8 mouse cellular contexts compared by ENCODE assay signal in the genomic region with DNA sequence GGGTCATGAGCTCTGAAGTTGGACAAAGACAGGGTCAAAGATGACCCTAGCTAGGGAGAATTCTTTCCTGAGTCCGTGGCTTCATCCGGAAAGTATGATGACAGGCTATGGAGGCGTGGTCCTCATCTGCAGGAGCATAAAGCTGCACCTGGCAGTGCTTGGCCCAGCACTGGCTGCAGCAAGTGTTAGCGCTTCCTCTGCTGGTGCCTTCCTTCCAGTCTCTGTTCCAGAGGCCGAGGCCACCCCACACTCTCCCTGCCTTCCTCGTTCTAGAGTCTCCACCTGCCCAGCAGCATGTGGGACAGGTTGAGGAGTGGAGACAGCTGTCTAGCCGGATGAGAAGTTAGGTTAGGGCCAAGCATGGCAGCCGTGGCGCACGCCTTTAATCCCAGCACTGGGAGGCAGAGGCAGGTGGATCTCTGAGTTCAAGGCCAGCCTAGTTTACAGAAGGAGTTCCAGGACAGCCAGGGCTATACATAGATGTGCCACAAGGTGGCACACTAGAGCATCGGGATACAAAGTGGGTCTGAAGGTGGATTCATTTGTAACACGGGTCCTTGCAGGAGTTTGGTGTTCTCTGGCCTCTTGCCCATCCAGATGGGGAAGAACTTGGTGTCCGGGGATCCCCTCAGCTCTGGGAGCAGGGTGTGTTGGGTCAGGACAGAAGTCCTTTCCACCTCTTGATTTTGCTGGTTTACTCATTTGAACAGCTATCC. TPM values are rescaled to one million over a fixed set of nuclear protein-coding genes. Genes with fewer than 3 reads are reported as not detected.
DNase-seq lines count a peak whose midpoint lies in the region; ATAC-seq and TF ChIP-seq lines count a peak whose summit lies in the region.

No protein-coding gene starts in this region.

- no peak overlapping the region for H3K4me3 ChIP-seq in hindbrain, embryonic 10.5 days
- H3K4me3 ChIP-seq in hindbrain, embryonic 16.5 days (ENCODE audit: low read length), result no peak overlapping the region
- H3K4me3 ChIP-seq in C2C12 (ENCODE audit: insufficient read depth, poor library complexity, severe bottlenecking), result no peak overlapping the region

- H3K4me1 ChIP-seq in hindbrain, embryonic 10.5 days (replicated peaks), result peaks cover 4% of the 10 kb centered on the region; the same call in 1 of the 2 replicates
- H3K4me1 ChIP-seq in hindbrain, embryonic 16.5 days (ENCODE audit: control insufficient read depth, insufficient read depth, low read depth, low read length), result no peaks in the 10 kb centered on the region

- DNase-seq in hindbrain, embryonic 10.5 days (ENCODE audit: low spot score), result peak; percentile 52
- DNase-seq in R1 (ENCODE audit: low read depth, low spot score), result peak; percentile 90
- peak; percentile 43 for DNase-seq in embryo, embryonic 10 days (ENCODE audit: low spot score)
- peak; percentile 44 for DNase-seq in layer of hippocampus, adult 9-11 months
- DNase-seq in retina, embryonic 14.5 days (ENCODE audit: low spot score), result peak; percentile 76
- DNase-seq in urinary bladder, postnatal 10 days (ENCODE audit: low spot score), result no peak

- H3ac ChIP-seq in C2C12 (ENCODE audit: control insufficient read depth, insufficient read length, low read depth), result no peak overlapping the region

- H3K9ac ChIP-seq in hindbrain, embryonic 16.5 days (ENCODE audit: low read depth, low read length), result no peak overlapping the region

- H3K4me2 ChIP-seq in hindbrain, embryonic 16.5 days (ENCODE audit: low read length), result no peak overlapping the region

- no peaks in the 10 kb centered on the region for H3K79me2 ChIP-seq in C2C12 (ENCODE audit: control insufficient read depth, insufficient read depth)

- H3K27me3 ChIP-seq in hindbrain, embryonic 10.5 days (ENCODE audit: insufficient read depth, poor library complexity, severe bottlenecking), result no peaks in the 10 kb centered on the region
- H3K27me3 ChIP-seq in hindbrain, embryonic 16.5 days (replicated peaks; ENCODE audit: control insufficient read depth, insufficient read depth, low read length), result no peaks in the 10 kb centered on the region
- no peaks in the 10 kb centered on the region for H3K27me3 ChIP-seq in C2C12 (ENCODE audit: control insufficient read depth, insufficient read depth, insufficient read length)

- H3K36me3 ChIP-seq in hindbrain, embryonic 10.5 days, result peaks cover 89% of the 10 kb centered on the region
- peaks cover 49% of the 10 kb centered on the region for H3K36me3 ChIP-seq in hindbrain, embryonic 16.5 days (ENCODE audit: control insufficient read depth, insufficient read depth, low read length)
- peaks cover 86% of the 10 kb centered on the region for H3K36me3 ChIP-seq in C2C12 (ENCODE audit: control insufficient read depth, insufficient read depth)

- H3K9me3 ChIP-seq in hindbrain, embryonic 10.5 days, result peaks cover 6% of the 10 kb centered on the region; the same call in 1 of the 2 replicates
- H3K9me3 ChIP-seq in hindbrain, embryonic 16.5 days (ENCODE audit: control insufficient read depth, low read length), result no peaks in the 10 kb centered on the region; the same call in 1 of the 2 replicates

- H3K27ac ChIP-seq in hindbrain, embryonic 10.5 days, result no peak overlapping the region
- H3K27ac ChIP-seq in hindbrain, embryonic 16.5 days (ENCODE audit: low read depth, low read length), result no peak overlapping the region

- 83% methylated on average over 13 of the region's 13 CpGs for WGBS in hindbrain, embryonic 10.5 days
- 82% methylated on average over 13 of the region's 13 CpGs for WGBS in hindbrain, embryonic 16.5 days

- peak; percentile 74 for TF ChIP-seq CTCF in C2C12 (IDR thresholded peaks at IDR 0.05; ENCODE audit: control insufficient read depth, insufficient read depth, insufficient read length)

- H3K79me3 ChIP-seq in C2C12 (ENCODE audit: low read depth), result no peaks in the 10 kb centered on the region

- no peak for ATAC-seq in hindbrain, embryonic 16.5 days

TF ChIP-seq in C2C12, 6 proteins besides CTCF, POLR2A, EP300 and RAD21:
- TF ChIP-seq MAX (IDR thresholded peaks at IDR 0.05) (no peak), MYOD1 (IDR thresholded peaks at IDR 0.05; ENCODE audit: control insufficient read depth, insufficient read length, low read depth) (peak; percentile 43), CEBPB (IDR thresholded peaks at IDR 0.05; ENCODE audit: low read depth) (no peak), FOSL1 (IDR thresholded peaks at IDR 0.05; ENCODE audit: insufficient read depth, low read length, poor library complexity, severe bottlenecking) (no peak)
TF ChIP-seq in C2C12: peak in this region for 1.

RNA-seq across cellular contexts. Expression of a gene that starts 14.4 kb away (rescaled TPM):
- 383 and 404 TPM in 2 replicates for polyA plus RNA-seq in hindbrain, embryonic 10.5 days (2016; fragmentation: Nextera tagmentation; extraction: Ambion mirVana)
- 258 and 285 TPM in 2 replicates for polyA plus RNA-seq in hindbrain, embryonic 16.5 days (2015; fragmentation: Nextera tagmentation; extraction: Ambion mirVana)
- 436 TPM for polyA plus RNA-seq in C2C12 (2012; fragmentation: generic; extraction: Trizol)

RNA-seq across cellular contexts. Expression of a gene that starts 14.7 kb away (rescaled TPM):
- 9.8 and 16.1 TPM in 2 replicates for polyA plus RNA-seq in hindbrain, embryonic 10.5 days (2016; fragmentation: Nextera tagmentation; extraction: Ambion mirVana)
- polyA plus RNA-seq in hindbrain, embryonic 16.5 days (2015; fragmentation: Nextera tagmentation; extraction: Ambion mirVana), result 18.0 and 20.2 TPM in 2 replicates
- polyA plus RNA-seq in C2C12 (2012; fragmentation: generic; extraction: Trizol), result 5.6 TPM

RNA-seq across cellular contexts. Expression of a gene that starts 17.7 kb away (rescaled TPM):
- 7.0 and 8.8 TPM in 2 replicates for polyA plus RNA-seq in hindbrain, embryonic 10.5 days (2016; fragmentation: Nextera tagmentation; extraction: Ambion mirVana)
- 11.6 and 13.9 TPM in 2 replicates for polyA plus RNA-seq in hindbrain, embryonic 16.5 days (2015; fragmentation: Nextera tagmentation; extraction: Ambion mirVana)
- polyA plus RNA-seq in C2C12 (2012; fragmentation: generic; extraction: Trizol), result 12.7 TPM

RNA-seq across cellular contexts. Expression of a gene that starts 38.7 kb away (rescaled TPM):
- polyA plus RNA-seq in hindbrain, embryonic 10.5 days (2016; fragmentation: Nextera tagmentation; extraction: Ambion mirVana), result 9.2 and 28.1 TPM in 2 replicates
- 9.0 and 9.5 TPM in 2 replicates for polyA plus RNA-seq in hindbrain, embryonic 16.5 days (2015; fragmentation: Nextera tagmentation; extraction: Ambion mirVana)
- polyA plus RNA-seq in C2C12 (2012; fragmentation: generic; extraction: Trizol), result not detected

RNA-seq across cellular contexts. Expression of a gene that starts 51.4 kb away (rescaled TPM):
- 238 and 262 TPM in 2 replicates for polyA plus RNA-seq in hindbrain, embryonic 10.5 days (2016; fragmentation: Nextera tagmentation; extraction: Ambion mirVana)
- polyA plus RNA-seq in hindbrain, embryonic 16.5 days (2015; fragmentation: Nextera tagmentation; extraction: Ambion mirVana), result 174 and 177 TPM in 2 replicates
- polyA plus RNA-seq in C2C12 (2012; fragmentation: generic; extraction: Trizol), result 369 TPM
